Mouse (Mus musculus): ENCODE results near the gene Il9r. TPM values are rescaled to one million over a fixed set of nuclear protein-coding genes. Genes with fewer than 3 reads are reported as not detected.
A peak's percentile ranks its signal among the peaks of the same experiment; 100 is the strongest.

The Il9r gene
- polyA plus RNA-seq, 2 experiments, result 0.08 to 0.16 TPM

DNA sequence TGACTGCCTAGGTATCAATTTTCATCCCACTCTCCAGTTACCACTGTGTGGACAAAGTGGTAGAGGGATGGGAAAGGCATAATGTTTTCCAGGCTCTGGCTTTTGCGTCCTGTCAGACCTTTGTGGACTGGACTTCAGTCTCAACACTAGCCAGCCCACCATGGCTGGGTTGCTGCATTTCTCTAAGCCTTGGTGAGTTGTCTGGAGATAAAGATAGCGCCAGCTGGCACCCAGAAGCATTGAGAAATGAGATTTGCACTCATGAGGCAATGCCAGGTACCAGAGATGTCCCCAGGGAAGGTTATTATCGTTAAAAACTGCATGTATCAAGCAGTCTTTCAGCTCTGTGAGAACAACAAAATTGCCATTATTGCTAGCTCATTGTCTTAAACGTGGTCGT lies 57.3 kb downstream of the Il9r start:
- no peak for ATAC-seq (ENCODE audit: insufficient read depth)
- Histone ChIP-seq H3K4me1 (replicated peaks; ENCODE audit: control insufficient read depth in 2 of 2, insufficient read depth in 2 of 2, low read length in 1 of 2) (no peaks in the 10 kb centered on the region), H3K36me3 (replicated peaks; ENCODE audit: control insufficient read depth, insufficient read depth, low read depth) (no peaks in the 10 kb centered on the region), H3K9ac (replicated peaks) (no peak overlapping the region), H3K9me3 (ENCODE audit: control insufficient read depth, low read length) (no peaks in the 10 kb centered on the region), H3K27me3 (ENCODE audit: control insufficient read depth, insufficient read depth, low read length) (no peaks in the 10 kb centered on the region), H3K4me3 (ENCODE audit: insufficient read depth in 1 of 2, low read depth in 2 of 2, low read length in 2 of 2) (no peak overlapping the region), H3K4me2 (ENCODE audit: low read depth) (no peak overlapping the region), H3K27ac (no peak overlapping the region)
- 57% methylated on average over 5 of the region's 5 CpGs for WGBS (ENCODE audit: insufficient replicate concordance)
- TF ChIP-seq CTCF (IDR thresholded peaks at IDR 0.05; ENCODE audit: low read depth) (no peak), EP300 (IDR thresholded peaks at IDR 0.05; ENCODE audit: low read depth) (no peak)
- no peak for DNase-seq (ENCODE audit: low read depth in 3 of 3, low spot score in 3 of 3)

DNA sequence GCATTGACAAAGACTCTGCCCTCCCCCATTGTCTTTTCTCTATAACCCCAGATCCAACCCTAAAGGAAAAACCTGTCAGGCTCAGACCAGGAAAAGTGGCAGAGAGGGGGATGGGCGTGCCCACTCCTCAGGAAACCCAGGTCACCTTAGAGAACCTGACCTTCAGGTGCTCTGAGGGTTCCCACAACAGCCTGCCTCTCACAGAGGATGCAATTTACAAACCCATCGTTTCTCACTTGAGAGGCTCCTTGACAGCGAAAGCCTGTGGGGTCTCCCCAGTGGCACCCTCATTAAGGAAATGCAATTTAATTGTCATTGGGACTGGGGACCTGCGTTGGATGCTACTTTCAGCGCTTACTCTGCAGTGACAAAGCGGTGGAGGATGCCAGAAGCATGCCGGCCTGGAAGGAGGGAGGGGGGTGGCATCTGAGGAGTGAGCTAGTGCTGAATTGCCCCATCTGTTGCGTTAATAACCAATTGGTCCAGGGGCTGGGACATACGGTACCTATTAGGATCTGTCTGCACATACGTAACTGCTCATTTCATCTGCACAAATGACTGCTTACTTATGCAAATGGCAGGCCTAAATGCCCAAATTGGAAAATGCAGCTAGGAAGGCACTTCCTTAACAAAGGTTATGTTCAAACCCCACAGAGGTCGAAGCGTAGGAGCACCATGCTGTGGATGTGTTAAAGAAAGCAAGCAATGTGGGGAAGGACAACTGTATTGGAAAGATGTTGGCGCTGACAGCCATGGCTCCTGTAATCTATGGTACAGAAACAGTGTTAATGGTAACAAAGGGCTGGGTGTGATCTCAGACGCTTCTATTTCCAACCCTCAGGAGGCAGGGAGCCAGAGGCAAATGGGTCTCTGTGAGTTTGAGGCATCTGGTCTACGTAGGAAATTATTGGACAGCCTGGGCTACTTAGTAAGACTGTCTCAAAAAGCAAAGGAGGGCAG lies 58.2 kb downstream of the Il9r start:
- Histone ChIP-seq H3K4me2 (ENCODE audit: low read depth) (no peak overlapping the region), H3K4me1 (replicated peaks; ENCODE audit: control insufficient read depth in 2 of 2, insufficient read depth in 2 of 2, low read length in 1 of 2) (no peaks in the 10 kb centered on the region), H3K9me3 (ENCODE audit: control insufficient read depth, low read length) (no peaks in the 10 kb centered on the region), H3K4me3 (ENCODE audit: insufficient read depth in 1 of 2, low read depth in 2 of 2, low read length in 2 of 2) (no peak overlapping the region), H3K36me3 (replicated peaks; ENCODE audit: control insufficient read depth, insufficient read depth, low read depth) (no peaks in the 10 kb centered on the region), H3K27me3 (ENCODE audit: control insufficient read depth, insufficient read depth, low read length) (no peaks in the 10 kb centered on the region), H3K27ac (no peak overlapping the region), H3K9ac (replicated peaks) (no peak overlapping the region)
- WGBS (ENCODE audit: insufficient replicate concordance), result 58% methylated on average over 15 of the region's 15 CpGs
- DNase-seq (ENCODE audit: low read depth in 3 of 3, low spot score in 3 of 3), result no peak
- no peak for TF ChIP-seq EP300 (IDR thresholded peaks at IDR 0.05; ENCODE audit: low read depth)
- no peak for TF ChIP-seq CTCF (IDR thresholded peaks at IDR 0.05; ENCODE audit: low read depth)
- ATAC-seq (ENCODE audit: insufficient read depth), result no peak

GRCm38 (mm10) chr11:32141034-32141433 lies 59.0 kb downstream of the Il9r start:
- Histone ChIP-seq H3K4me3 (ENCODE audit: insufficient read depth in 1 of 2, low read depth in 2 of 2, low read length in 2 of 2) (no peak overlapping the region), H3K36me3 (replicated peaks; ENCODE audit: control insufficient read depth, insufficient read depth, low read depth) (no peaks in the 10 kb centered on the region), H3K9me3 (ENCODE audit: control insufficient read depth, low read length) (no peaks in the 10 kb centered on the region), H3K4me2 (ENCODE audit: low read depth) (no peak overlapping the region), H3K27ac (no peak overlapping the region), H3K9ac (replicated peaks) (no peak overlapping the region), H3K27me3 (ENCODE audit: control insufficient read depth, insufficient read depth, low read length) (no peaks in the 10 kb centered on the region), H3K4me1 (replicated peaks; ENCODE audit: control insufficient read depth in 2 of 2, insufficient read depth in 2 of 2, low read length in 1 of 2) (no peaks in the 10 kb centered on the region)
- DNase-seq (ENCODE audit: low read depth in 3 of 3, low spot score in 3 of 3) (peak; percentile 31 to 46 (median 33)), ATAC-seq (ENCODE audit: insufficient read depth) (no peak)
- no peak for TF ChIP-seq EP300 (IDR thresholded peaks at IDR 0.05; ENCODE audit: low read depth)
- TF ChIP-seq CTCF (IDR thresholded peaks at IDR 0.05; ENCODE audit: low read depth), result peak; percentile 97
- WGBS (ENCODE audit: insufficient replicate concordance), result 7% methylated on average over 2 of the region's 2 CpGs

DNA sequence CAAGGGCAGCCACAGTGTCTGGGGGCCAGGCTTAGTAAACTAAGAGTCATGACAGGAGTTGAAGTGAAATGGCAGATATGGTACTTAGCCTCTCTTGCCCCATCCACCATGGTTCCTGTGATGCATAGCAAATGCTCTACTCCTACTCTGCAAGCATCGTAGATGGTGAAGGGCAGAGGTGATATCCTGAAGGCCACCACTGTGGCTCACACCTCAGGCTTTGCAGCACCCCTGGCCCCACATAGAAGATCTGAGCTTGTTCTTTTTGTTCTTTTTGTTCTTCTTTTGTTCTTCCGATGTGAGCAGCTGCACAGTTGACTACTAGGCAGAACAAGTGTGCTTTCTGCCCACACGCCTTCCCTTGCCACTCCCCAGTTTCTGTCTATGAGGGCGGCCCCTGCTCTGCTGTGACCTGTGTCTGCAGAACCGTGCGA lies 60.5 kb downstream of the Il9r start:
- no peak for ATAC-seq (ENCODE audit: insufficient read depth)
- DNase-seq (ENCODE audit: low read depth in 3 of 3, low spot score in 3 of 3), result no peak
- WGBS (ENCODE audit: insufficient replicate concordance), result 53% methylated on average over 6 of the region's 6 CpGs
- TF ChIP-seq EP300 (IDR thresholded peaks at IDR 0.05; ENCODE audit: low read depth), result no peak
- no peak for TF ChIP-seq CTCF (IDR thresholded peaks at IDR 0.05; ENCODE audit: low read depth)
- H3K4me1 ChIP-seq (replicated peaks; ENCODE audit: control insufficient read depth in 2 of 2, insufficient read depth in 2 of 2, low read length in 1 of 2), result no peaks in the 10 kb centered on the region
- no peak overlapping the region for H3K9ac ChIP-seq (replicated peaks)
- H3K36me3 ChIP-seq (replicated peaks; ENCODE audit: control insufficient read depth, insufficient read depth, low read depth), result no peaks in the 10 kb centered on the region
- no peaks in the 10 kb centered on the region for H3K9me3 ChIP-seq (ENCODE audit: control insufficient read depth, low read length)
- H3K27ac ChIP-seq, result no peak overlapping the region
- H3K27me3 ChIP-seq (ENCODE audit: control insufficient read depth, insufficient read depth, low read length), result no peaks in the 10 kb centered on the region
- no peak overlapping the region for H3K4me3 ChIP-seq (ENCODE audit: insufficient read depth in 1 of 2, low read depth in 2 of 2, low read length in 2 of 2)
- no peak overlapping the region for H3K4me2 ChIP-seq (ENCODE audit: low read depth)

GRCm38 (mm10) chr11:32138614-32138964 lies 61.5 kb downstream of the Il9r start:
- DNase-seq (ENCODE audit: low read depth in 3 of 3, low spot score in 3 of 3), result no peak
- no peaks in the 10 kb centered on the region for H3K27me3 ChIP-seq (ENCODE audit: control insufficient read depth, insufficient read depth, low read length)
- H3K9ac ChIP-seq (replicated peaks), result no peak overlapping the region
- ATAC-seq (ENCODE audit: insufficient read depth), result no peak
- H3K4me2 ChIP-seq (ENCODE audit: low read depth), result no peak overlapping the region
- no peaks in the 10 kb centered on the region for H3K36me3 ChIP-seq (replicated peaks; ENCODE audit: control insufficient read depth, insufficient read depth, low read depth)
- TF ChIP-seq EP300 (IDR thresholded peaks at IDR 0.05; ENCODE audit: low read depth), result no peak
- no peak for TF ChIP-seq CTCF (IDR thresholded peaks at IDR 0.05; ENCODE audit: low read depth)
- 67% methylated on average over 9 of the region's 9 CpGs for WGBS (ENCODE audit: insufficient replicate concordance)
- H3K4me3 ChIP-seq (ENCODE audit: insufficient read depth in 1 of 2, low read depth in 2 of 2, low read length in 2 of 2), result no peak overlapping the region
- H3K4me1 ChIP-seq (replicated peaks; ENCODE audit: control insufficient read depth in 2 of 2, insufficient read depth in 2 of 2, low read length in 1 of 2), result no peaks in the 10 kb centered on the region
- H3K9me3 ChIP-seq (ENCODE audit: control insufficient read depth, low read length), result no peaks in the 10 kb centered on the region
- H3K27ac ChIP-seq, result no peak overlapping the region

Data from liver, embryonic 14.5 days (tissue).